Mouse (Mus musculus): ENCODE measurements around the gene Prkcq. TPM values are rescaled to one million over a fixed set of nuclear protein-coding genes. Genes with fewer than 3 reads are reported as not detected.
"Not testable (repeated sequence)": the region's sequence is repeated elsewhere in the genome, so short reads cannot be mapped to it uniquely, and the experiment has no call there.

The Prkcq gene
- polyA plus RNA-seq, 1 experiment from 2014 or later = 2.9 TPM

GRCm38 (mm10) chr2:11336320-11336719 lies 164.4 kb downstream of the Prkcq start:
- H3K4me3 ChIP-seq (ENCODE audit: low read depth, low read length) = no peak overlapping the region
- H3K4me1 ChIP-seq (ENCODE audit: control insufficient read depth, low read depth, low read length) = peaks cover 3% of the 10 kb centered on the region; the same call in 1 of the 2 replicates
- H3K36me3 ChIP-seq (ENCODE audit: control insufficient read depth, insufficient read depth) = no peaks in the 10 kb centered on the region
- H3K27me3 ChIP-seq (ENCODE audit: control insufficient read depth, insufficient read depth, low read depth, low read length) = no peaks in the 10 kb centered on the region
- no peak overlapping the region for H3K9ac ChIP-seq (ENCODE audit: low read depth, low read length)
- ATAC-seq (ENCODE audit: low read depth) = no peak
- 0 out of 2 replicates have a peak overlapping the region, but pooled peaks have one; percentile 6 for H3K4me2 ChIP-seq (ENCODE audit: low read depth, low read length)
- no peaks in the 10 kb centered on the region for H3K9me3 ChIP-seq (replicated peaks; ENCODE audit: control insufficient read depth, low read length)
- H3K27ac ChIP-seq (ENCODE audit: low read length) = no peak overlapping the region
- 4% methylated on average over 8 of the region's 8 CpGs for WGBS (ENCODE audit: insufficient replicate concordance)

- Histone ChIP-seq H3K9ac (ENCODE audit: low read depth, low read length) (no peak overlapping the region), H3K27ac (ENCODE audit: low read length) (no peak overlapping the region), H3K4me3 (ENCODE audit: low read depth, low read length) (no peak overlapping the region), H3K9me3 (replicated peaks; ENCODE audit: control insufficient read depth, low read length) (no peaks in the 10 kb centered on the region), H3K4me2 (ENCODE audit: low read depth, low read length) (no peak overlapping the region), H3K27me3 (ENCODE audit: control insufficient read depth, insufficient read depth, low read depth, low read length) (no peaks in the 10 kb centered on the region), H3K4me1 (ENCODE audit: control insufficient read depth, low read depth, low read length) (peaks cover 3% of the 10 kb centered on the region; the same call in 1 of the 2 replicates), H3K36me3 (ENCODE audit: control insufficient read depth, insufficient read depth) (no peaks in the 10 kb centered on the region)
- no peak for ATAC-seq (ENCODE audit: low read depth)
- WGBS (ENCODE audit: insufficient replicate concordance) = 44% methylated on average over 14 of the region's 14 CpGs
Measured at GRCm38 (mm10) chr2:11338931-11339839, 167.3 kb downstream of the Prkcq start.

GRCm38 (mm10) chr2:11344691-11345090 lies 172.8 kb downstream of the Prkcq start:
- no peaks in the 10 kb centered on the region for H3K9me3 ChIP-seq (replicated peaks; ENCODE audit: control insufficient read depth, low read length)
- no peak for ATAC-seq (ENCODE audit: low read depth)

GRCm38 (mm10) chr2:11346419-11346818 lies 174.5 kb downstream of the Prkcq start:
- H3K4me2 ChIP-seq (ENCODE audit: low read depth, low read length); ATAC-seq (ENCODE audit: low read depth); H3K4me3 ChIP-seq (ENCODE audit: low read depth, low read length); H3K4me1 ChIP-seq (ENCODE audit: control insufficient read depth, low read depth, low read length); H3K9me3 ChIP-seq (replicated peaks; ENCODE audit: control insufficient read depth, low read length); H3K36me3 ChIP-seq (ENCODE audit: control insufficient read depth, insufficient read depth); H3K27ac ChIP-seq (ENCODE audit: low read length); H3K9ac ChIP-seq (ENCODE audit: low read depth, low read length); H3K27me3 ChIP-seq (ENCODE audit: control insufficient read depth, insufficient read depth, low read depth, low read length): not testable (repeated sequence)
- 67% methylated on average over 6 of the region's 6 CpGs for WGBS (ENCODE audit: insufficient replicate concordance)

More at GRCm38 (mm10) chr2:11344691-11345090, 172.8 kb downstream of the Prkcq start:
- Histone ChIP-seq H3K27me3 (ENCODE audit: control insufficient read depth, insufficient read depth, low read depth, low read length) (no peaks in the 10 kb centered on the region), H3K27ac (ENCODE audit: low read length) (no peak overlapping the region), H3K36me3 (ENCODE audit: control insufficient read depth, insufficient read depth) (no peaks in the 10 kb centered on the region), H3K4me2 (ENCODE audit: low read depth, low read length) (no peak overlapping the region), H3K9ac (ENCODE audit: low read depth, low read length) (no peak overlapping the region), H3K4me1 (ENCODE audit: control insufficient read depth, low read depth, low read length) (no peaks in the 10 kb centered on the region), H3K4me3 (ENCODE audit: low read depth, low read length) (no peak overlapping the region)
- WGBS (ENCODE audit: insufficient replicate concordance) = 67% methylated on average over 3 of the region's 3 CpGs

GRCm38 (mm10) chr2:11347791-11348190 lies 175.9 kb downstream of the Prkcq start:
- no peak overlapping the region for H3K4me2 ChIP-seq (ENCODE audit: low read depth, low read length)
- no peak overlapping the region for H3K4me3 ChIP-seq (ENCODE audit: low read depth, low read length)
- 57% methylated on average over 3 of the region's 3 CpGs for WGBS (ENCODE audit: insufficient replicate concordance)
- no peak overlapping the region for H3K9ac ChIP-seq (ENCODE audit: low read depth, low read length)
- no peaks in the 10 kb centered on the region for H3K36me3 ChIP-seq (ENCODE audit: control insufficient read depth, insufficient read depth)
- no peaks in the 10 kb centered on the region for H3K27me3 ChIP-seq (ENCODE audit: control insufficient read depth, insufficient read depth, low read depth, low read length)
- H3K4me1 ChIP-seq (ENCODE audit: control insufficient read depth, low read depth, low read length) = no peaks in the 10 kb centered on the region
- no peak for ATAC-seq (ENCODE audit: low read depth)
- H3K9me3 ChIP-seq (replicated peaks; ENCODE audit: control insufficient read depth, low read length) = no peaks in the 10 kb centered on the region
- H3K27ac ChIP-seq (ENCODE audit: low read length) = no peak overlapping the region
